Mouse (Mus musculus) midbrain, embryonic 11.5 days (tissue): ENCODE data around the gene Sytl3. TPM values are rescaled to one million over a fixed set of nuclear protein-coding genes. Genes with fewer than 3 reads are reported as not detected.

Source experiments
- ATAC-seq: fragments of 200-750 bp; cut with Nextera tagmentation; 2 replicates; pipeline ENCODE4 v1.8.0; 2017; ENCODE audit warnings: moderate TSS enrichment, moderate library complexity; ENCODE audit not compliant: low FRiP score
- DNase-seq: peaks from one replicate; pipeline ENCODE4 v3.0.0; 2015; ENCODE audit warnings: low spot score; ENCODE audit errors: missing footprints
- H3K27ac ChIP-seq: fragments of 300-500 bp; sonication (generic); 2 replicates; pipeline ENCODE4 v1.5.1; 2014; ENCODE audit warnings: low read depth, low read length
- H3K27me3 ChIP-seq: fragments of 300-500 bp; sonication (generic); 2 replicates; pipeline ENCODE4 v1.6.1; 2014; ENCODE audit warnings: mild to moderate bottlenecking, low read length, moderate library complexity, mixed read lengths; ENCODE audit not compliant: control insufficient read depth, insufficient read depth
- H3K36me3 ChIP-seq: fragments of 300-500 bp; sonication (generic); 2 replicates; pipeline ENCODE4 v1.6.1; 2014; ENCODE audit warnings: mild to moderate bottlenecking, low read length, moderate library complexity, mixed read lengths; ENCODE audit not compliant: control insufficient read depth, insufficient read depth
- H3K4me1 ChIP-seq: fragments of 300-500 bp; sonication (generic); 2 replicates; pipeline ENCODE4 v1.6.1; 2014; ENCODE audit warnings: low read length; ENCODE audit not compliant: control insufficient read depth, insufficient read depth
- H3K4me2 ChIP-seq: fragments of 300-500 bp; sonication (generic); 2 replicates; pipeline ENCODE4 v1.6.1; 2014; ENCODE audit warnings: mild to moderate bottlenecking, moderate library complexity
- H3K4me3 ChIP-seq: fragments of 300-500 bp; sonication (generic); 2 replicates; pipeline ENCODE4 v1.5.1; 2014; ENCODE audit warnings: low read depth, low read length
- H3K9ac ChIP-seq: fragments of 300-500 bp; sonication (generic); 2 replicates; pipeline ENCODE4 v1.6.1; 2014; ENCODE audit warnings: low read length
- H3K9me3 ChIP-seq: fragments of 300-500 bp; sonication (generic); 2 replicates; pipeline ENCODE4 v1.6.1; 2016; ENCODE audit warnings: low read length; ENCODE audit not compliant: control insufficient read depth
- WGBS: fragments of 180-500 bp; shearing (Covaris S2); extraction: QIAGEN DNeasy Blood & Tissue Kit; methylation state at CpG from one replicate; pipeline ENCODE4 v1.1.7; 2014; 5-methylcytosine and 5-hydroxymethylcytosine counted together
- polyA plus RNA-seq: library from polyadenylated mRNA; unstranded; fragments of >200 nt; fragmentation: Nextera tagmentation; extraction: Ambion mirVana; gene quantifications from 2 replicates; pipeline ENCODE4 v1.2.1, GENCODE M21; 2014

The Sytl3 gene
- polyA plus RNA-seq, 1 experiment from 2014 or later: not detected

- Histone ChIP-seq H3K4me2 (no peak overlapping the region), H3K9me3 (no peaks in the 10 kb centered on the region), H3K27me3 (no peaks in the 10 kb centered on the region; the same call in 1 of the 2 replicates), H3K27ac (no peak overlapping the region), H3K4me3 (no peak overlapping the region), H3K9ac (no peak overlapping the region), H3K36me3 (no peaks in the 10 kb centered on the region), H3K4me1 (peaks cover 32% of the 10 kb centered on the region)
- ATAC-seq: no peak
- 29% methylated on average over 7 of the region's 7 CpGs for WGBS
- DNase-seq: no peak
These were observed 88.6 kb downstream of the Sytl3 start for GRCm38 (mm10) chr17:6747478-6747877.

GRCm38 (mm10) chr17:6748779-6749464 lies 90.0 kb downstream of the Sytl3 start:
- H3K36me3 ChIP-seq: no peaks in the 10 kb centered on the region
- no peaks in the 10 kb centered on the region; the same call in 1 of the 2 replicates for H3K27me3 ChIP-seq
- 92% methylated on average over 17 of the region's 17 CpGs for WGBS
- H3K4me2 ChIP-seq: no peak overlapping the region
- peaks cover 31% of the 10 kb centered on the region for H3K4me1 ChIP-seq
- no peaks in the 10 kb centered on the region for H3K9me3 ChIP-seq
- no peak overlapping the region for H3K27ac ChIP-seq
- H3K4me3 ChIP-seq: no peak overlapping the region
- ATAC-seq (no peak), DNase-seq (no peak)
- no peak overlapping the region for H3K9ac ChIP-seq

GRCm38 (mm10) chr17:6751221-6751859 lies 92.4 kb downstream of the Sytl3 start:
- no peak overlapping the region for H3K4me2 ChIP-seq
- no peaks in the 10 kb centered on the region; the same call in 1 of the 2 replicates for H3K27me3 ChIP-seq
- ATAC-seq (no peak), DNase-seq (no peak)
- H3K9ac ChIP-seq: no peak overlapping the region
- H3K4me3 ChIP-seq: no peak overlapping the region
- 83% methylated on average over 11 of the region's 11 CpGs for WGBS
- no peak overlapping the region for H3K27ac ChIP-seq
- H3K36me3 ChIP-seq: no peaks in the 10 kb centered on the region
- no peaks in the 10 kb centered on the region for H3K9me3 ChIP-seq
- peaks cover 18% of the 10 kb centered on the region for H3K4me1 ChIP-seq

GRCm38 (mm10) chr17:6752375-6752774 lies 93.5 kb downstream of the Sytl3 start:
- Histone ChIP-seq H3K9ac (no peak overlapping the region), H3K4me2 (no peak overlapping the region), H3K9me3 (no peaks in the 10 kb centered on the region), H3K4me1 (peaks cover 7% of the 10 kb centered on the region), H3K36me3 (no peaks in the 10 kb centered on the region), H3K4me3 (no peak overlapping the region), H3K27ac (no peak overlapping the region), H3K27me3 (no peaks in the 10 kb centered on the region; the same call in 1 of the 2 replicates)
- 51% methylated on average over 7 of the region's 7 CpGs for WGBS
- ATAC-seq (no peak), DNase-seq (no peak)

- DNase-seq (no peak), ATAC-seq (no peak)
- Histone ChIP-seq H3K4me2 (no peak overlapping the region), H3K4me1 (peaks cover 7% of the 10 kb centered on the region; the same call in 1 of the 2 replicates), H3K36me3 (no peaks in the 10 kb centered on the region), H3K9ac (no peak overlapping the region), H3K27me3 (no peaks in the 10 kb centered on the region; the same call in 1 of the 2 replicates), H3K9me3 (no peaks in the 10 kb centered on the region), H3K27ac (no peak overlapping the region), H3K4me3 (no peak overlapping the region)
- WGBS: 92% methylated on average over 9 of the region's 9 CpGs
These were observed 96.3 kb downstream of the Sytl3 start for GRCm38 (mm10) chr17:6755176-6755575.

- Histone ChIP-seq H3K27ac (no peak overlapping the region), H3K4me3 (no peak overlapping the region), H3K9me3 (no peaks in the 10 kb centered on the region), H3K9ac (no peak overlapping the region), H3K4me1 (peaks cover 7% of the 10 kb centered on the region; the same call in 1 of the 2 replicates), H3K36me3 (no peaks in the 10 kb centered on the region), H3K4me2 (no peak overlapping the region), H3K27me3 (no peaks in the 10 kb centered on the region; the same call in 1 of the 2 replicates)
- 92% methylated on average over 8 of the region's 8 CpGs for WGBS
- DNase-seq: no peak
- no peak for ATAC-seq
These were observed 97.0 kb downstream of the Sytl3 start for GRCm38 (mm10) chr17:6755873-6756272.

- H3K4me3 ChIP-seq: no peak overlapping the region
- no peak overlapping the region for H3K9ac ChIP-seq
- no peak for ATAC-seq
- no peaks in the 10 kb centered on the region for H3K36me3 ChIP-seq
- H3K4me1 ChIP-seq: peaks cover 10% of the 10 kb centered on the region
- no peaks in the 10 kb centered on the region for H3K27me3 ChIP-seq
- WGBS: 96% methylated on average over 16 of the region's 16 CpGs
- no peak overlapping the region for H3K27ac ChIP-seq
- H3K4me2 ChIP-seq: no peak overlapping the region
- no peaks in the 10 kb centered on the region for H3K9me3 ChIP-seq
- no peak for DNase-seq
These were observed 99.0 kb downstream of the Sytl3 start for GRCm38 (mm10) chr17:6757902-6758301.

- peaks cover 18% of the 10 kb centered on the region for H3K4me1 ChIP-seq
- ATAC-seq (no peak), DNase-seq (peak; percentile 83)
- no peak overlapping the region for H3K4me2 ChIP-seq
- 57% methylated on average over 8 of the region's 8 CpGs for WGBS
- no peaks in the 10 kb centered on the region for H3K9me3 ChIP-seq
- no peaks in the 10 kb centered on the region for H3K36me3 ChIP-seq
- H3K27me3 ChIP-seq: no peaks in the 10 kb centered on the region
- H3K4me3 ChIP-seq: no peak overlapping the region
- no peak overlapping the region for H3K9ac ChIP-seq
- H3K27ac ChIP-seq: no peak overlapping the region
These were observed 100.0 kb downstream of the Sytl3 start for GRCm38 (mm10) chr17:6758845-6759244.

GRCm38 (mm10) chr17:6759717-6760292 lies 100.9 kb downstream of the Sytl3 start:
- ATAC-seq (no peak), DNase-seq (peak; percentile 79)
- Histone ChIP-seq H3K36me3 (no peaks in the 10 kb centered on the region), H3K4me1 (peaks cover 27% of the 10 kb centered on the region), H3K9me3 (no peaks in the 10 kb centered on the region), H3K27me3 (no peaks in the 10 kb centered on the region), H3K4me3 (no peak overlapping the region), H3K4me2 (no peak overlapping the region), H3K9ac (no peak overlapping the region), H3K27ac (no peak overlapping the region)
- 40% methylated on average over 9 of the region's 9 CpGs for WGBS
